Mouse (Mus musculus) CH12.LX (cell line): Measurements from ENCODE around the gene Nmur1. TPM values are rescaled to one million over a fixed set of nuclear protein-coding genes. Genes with fewer than 3 reads are reported as not detected.
A peak's percentile ranks its signal among the peaks of the same experiment; 100 is the strongest.

Experiments used
- DNase-seq: peaks from one replicate; pipeline ENCODE4 v3.0.0-alpha.2; 2013; ENCODE audit errors: extremely low read depth
- H3K27ac ChIP-seq: 2 replicates; pipeline ENCODE4 v1.5.1; 2012; ENCODE audit warnings: low read depth, mild to moderate bottlenecking, control low read depth, moderate library complexity; ENCODE audit not compliant: insufficient read depth
- H3K27me3 ChIP-seq: replicated peaks from 2 replicates; pipeline ENCODE3; 2012; ENCODE audit warnings: inconsistent platforms
- H3K36me3 ChIP-seq, 2 experiments: replicated peaks in 1 of 2; 2 replicates each; pipeline versions ENCODE3 to v1.6.1; 2012; ENCODE audit warnings: inconsistent platforms in 1 of 2, low read length in 1 of 2, mild to moderate bottlenecking in 1 of 2, mixed read lengths in 1 of 2, moderate library complexity in 1 of 2; ENCODE audit not compliant: control insufficient read depth in 1 of 2, insufficient read depth in 1 of 2
- H3K4me1 ChIP-seq, 2 experiments: 2 replicates each; pipeline ENCODE4 v1.6.1; 2012; ENCODE audit warnings: inconsistent platforms in 1 of 2, moderate library complexity in 1 of 2; ENCODE audit not compliant: insufficient read depth in 2 of 2, control insufficient read depth in 1 of 2
- H3K4me2 ChIP-seq: 2 replicates; pipeline ENCODE4 v1.6.1; 2012; ENCODE audit warnings: low read depth, mild to moderate bottlenecking, control low read depth; ENCODE audit not compliant: poor library complexity, insufficient read depth, severe bottlenecking
- H3K4me3 ChIP-seq, 3 experiments: fragments of 150-350 bp in 1 of 3; sonication (generic) in 1 of 3; replicated peaks in 1 of 3; 2 replicates each; pipeline versions ENCODE3 to v1.5.1; 2011 to 2012; ENCODE audit warnings: low read depth in 2 of 3, low read length in 2 of 3, mild to moderate bottlenecking in 2 of 3, moderate library complexity in 2 of 3, control low read depth in 1 of 3, improper control_type of control experiment in 1 of 3, inconsistent platforms in 1 of 3, mixed read lengths in 1 of 3; ENCODE audit not compliant: poor library complexity in 1 of 3
- H3K79me2 ChIP-seq: replicated peaks from 2 replicates; pipeline ENCODE4 v1.6.1; 2012; ENCODE audit warnings: mild to moderate bottlenecking, moderate library complexity; ENCODE audit not compliant: control insufficient read depth, poor library complexity, insufficient read depth, severe bottlenecking; ENCODE audit errors: extremely low read depth
- H3K9ac ChIP-seq: 2 replicates; pipeline ENCODE4 v1.6.1; 2012; ENCODE audit warnings: low read depth, mild to moderate bottlenecking, control low read depth, moderate library complexity; ENCODE audit not compliant: insufficient read depth
- H3K9me3 ChIP-seq: replicated peaks from 2 replicates; pipeline ENCODE3; 2012; ENCODE audit warnings: low read length, inconsistent platforms, mixed read lengths
- BHLHE40 ChIP-seq: IDR thresholded peaks from 2 replicates; pipeline ENCODE4 v1.6.1; 2011; ENCODE audit warnings: mild to moderate bottlenecking, low read depth, low read length, improper control_type of control experiment
- CHD2 ChIP-seq: IDR thresholded peaks from 2 replicates; pipeline ENCODE4 v1.6.1; 2011; ENCODE audit warnings: low read length, improper control_type of control experiment
- CTCF ChIP-seq, 2 experiments: IDR thresholded peaks in 1 of 2; conservative IDR thresholded peaks in 1 of 2; 2 replicates each; pipeline ENCODE4 v1.5.1; 2011 to 2012; ENCODE audit warnings: low read depth in 2 of 2, low read length in 2 of 2, improper control_type of control experiment in 1 of 2, inconsistent platforms in 1 of 2, mild to moderate bottlenecking in 1 of 2, moderate library complexity in 1 of 2
- E2F4 ChIP-seq: IDR thresholded peaks from 2 replicates; pipeline ENCODE4 v1.6.1; 2011; ENCODE audit warnings: low read depth, low read length, improper control_type of control experiment; ENCODE audit not compliant: insufficient replicate concordance
- ELF1 ChIP-seq: IDR thresholded peaks from 2 replicates; pipeline ENCODE4 v1.6.1; 2014; ENCODE audit warnings: low read depth, mild to moderate bottlenecking, inconsistent platforms, low read length, improper control_type of control experiment
- EP300 ChIP-seq: IDR thresholded peaks from 2 replicates; pipeline ENCODE4 v1.6.1; 2011; ENCODE audit warnings: low read length, improper control_type of control experiment
- ETS1 ChIP-seq: conservative IDR thresholded peaks from 2 replicates; pipeline ENCODE4 v1.6.1; 2012; ENCODE audit warnings: low read depth, mild to moderate bottlenecking, inconsistent platforms, low read length, improper control_type of control experiment, moderate library complexity
- HCFC1 ChIP-seq: IDR thresholded peaks from 2 replicates; pipeline ENCODE4 v1.6.1; 2012; ENCODE audit warnings: low read depth, mild to moderate bottlenecking, inconsistent platforms, low read length, improper control_type of control experiment
- IRF4 ChIP-seq: IDR thresholded peaks from 2 replicates; pipeline ENCODE4 v1.6.1; 2014; ENCODE audit warnings: low read depth, mild to moderate bottlenecking, inconsistent platforms, low read length, improper control_type of control experiment
- JUN ChIP-seq: IDR thresholded peaks from 2 replicates; pipeline ENCODE4 v1.6.1; 2011; ENCODE audit warnings: low read depth, mild to moderate bottlenecking, low read length, improper control_type of control experiment, moderate library complexity; ENCODE audit not compliant: insufficient read depth
- JUND ChIP-seq: conservative IDR thresholded peaks from 2 replicates; pipeline ENCODE4 v1.6.1; 2011; ENCODE audit warnings: low read depth, low read length, improper control_type of control experiment
- MAFK ChIP-seq: IDR thresholded peaks from 2 replicates; pipeline ENCODE4 v1.6.1; 2011; ENCODE audit warnings: low read length, improper control_type of control experiment; ENCODE audit not compliant: insufficient replicate concordance
- MAX ChIP-seq: IDR thresholded peaks from 2 replicates; pipeline ENCODE4 v1.6.1; 2011; ENCODE audit warnings: low read length, improper control_type of control experiment
- MAZ ChIP-seq: IDR thresholded peaks from 2 replicates; pipeline ENCODE4 v1.6.1; 2012; ENCODE audit warnings: low read depth, mild to moderate bottlenecking, inconsistent platforms, low read length, improper control_type of control experiment, moderate library complexity
- MEF2A ChIP-seq: IDR thresholded peaks from 2 replicates; pipeline ENCODE4 v1.6.1; 2014; ENCODE audit warnings: low read depth, mild to moderate bottlenecking, inconsistent platforms, low read length, improper control_type of control experiment, borderline replicate concordance
- MYC ChIP-seq: IDR thresholded peaks from 2 replicates; pipeline ENCODE4 v1.6.1; 2011; ENCODE audit warnings: low read depth, mild to moderate bottlenecking, improper control_type of control experiment, low read length
- NELFE ChIP-seq: IDR thresholded peaks from 2 replicates; pipeline ENCODE4 v1.6.1; 2011; ENCODE audit warnings: low read depth, low read length, improper control_type of control experiment
- NRF1 ChIP-seq: IDR thresholded peaks from 2 replicates; pipeline ENCODE4 v1.6.1; 2014; ENCODE audit warnings: low read depth, mild to moderate bottlenecking, inconsistent platforms, low read length, improper control_type of control experiment, moderate library complexity
- PAX5 ChIP-seq: IDR thresholded peaks from 2 replicates; pipeline ENCODE4 v1.6.1; 2012; ENCODE audit warnings: low read length, inconsistent platforms, mixed read lengths
- POLR2A ChIP-seq: IDR thresholded peaks from 2 replicates; pipeline ENCODE4 v1.6.1; 2011; ENCODE audit warnings: low read depth, mild to moderate bottlenecking, improper control_type of control experiment, low read length
- RAD21 ChIP-seq: IDR thresholded peaks from 2 replicates; pipeline ENCODE4 v1.6.1; 2011; ENCODE audit warnings: low read depth, mild to moderate bottlenecking, low read length, improper control_type of control experiment, moderate library complexity
- RCOR1 ChIP-seq: conservative IDR thresholded peaks from 2 replicates; pipeline ENCODE4 v1.6.1; 2012; ENCODE audit warnings: low read depth, mild to moderate bottlenecking, inconsistent platforms, low read length, improper control_type of control experiment
- SIN3A ChIP-seq: IDR thresholded peaks from 2 replicates; pipeline ENCODE4 v1.6.1; 2012; ENCODE audit warnings: low read length, improper control_type of control experiment, inconsistent platforms
- TBP ChIP-seq: conservative IDR thresholded peaks from 2 replicates; pipeline ENCODE4 v1.6.1; 2011; ENCODE audit warnings: low read depth, low read length, improper control_type of control experiment
- TCF12 ChIP-seq: IDR thresholded peaks from 2 replicates; pipeline ENCODE4 v1.6.1; 2014; ENCODE audit warnings: low read depth, mild to moderate bottlenecking, inconsistent platforms, low read length, improper control_type of control experiment
- UBTF ChIP-seq: IDR thresholded peaks from 2 replicates; pipeline ENCODE4 v1.6.1; 2012; ENCODE audit warnings: low read depth, mild to moderate bottlenecking, inconsistent platforms, low read length, improper control_type of control experiment, moderate library complexity
- USF2 ChIP-seq: conservative IDR thresholded peaks from 2 replicates; pipeline ENCODE4 v1.6.1; 2011; ENCODE audit warnings: low read depth, low read length, improper control_type of control experiment
- ZNF384 ChIP-seq: IDR thresholded peaks from 2 replicates; pipeline ENCODE4 v1.6.1; 2012; ENCODE audit warnings: low read depth, low read length, improper control_type of control experiment, inconsistent platforms
- dilution Hi-C: fragments of 300-500 bp; cut with MboI; formaldehyde crosslinking; loops from 2 replicates; pipeline ENCODE4 v1.14.3; 2020; ENCODE audit warnings: low sequenced_read_pairs; ENCODE audit not compliant: extremely low pct_unique_long_range_greater_than_20kb, extremely low pct_ligation_motif_present
- in situ Hi-C: fragments of 300-500 bp; cut with MboI; formaldehyde crosslinking; loops from 3 replicates; pipeline ENCODE4 v1.14.3; 2019; ENCODE audit warnings: low sequenced_read_pairs, low pct_ligation_motif_present, low pct_unique_long_range_greater_than_20kb, mixed read lengths
- polyA plus RNA-seq: library from polyadenylated mRNA; unstranded; fragments of >175 nt; gene quantifications from 2 replicates; pipeline ENCODE4 v1.2.1, GENCODE M21; 2012; ENCODE audit warnings: low read depth; ENCODE audit not compliant: insufficient read length
- total RNA-seq, 2 experiments: library from RNA; depleted of rRNA; stranded (reverse); fragments of 300-350 nt in 1 of 2; fragments of >200 nt in 1 of 2; gene quantifications; 2 replicates each; pipeline ENCODE4 v1.2.3; 2012 to 2014

The Nmur1 gene
- total and polyA plus RNA-seq, 3 experiments, result 0.16 TPM; not detected in 2

DNA sequence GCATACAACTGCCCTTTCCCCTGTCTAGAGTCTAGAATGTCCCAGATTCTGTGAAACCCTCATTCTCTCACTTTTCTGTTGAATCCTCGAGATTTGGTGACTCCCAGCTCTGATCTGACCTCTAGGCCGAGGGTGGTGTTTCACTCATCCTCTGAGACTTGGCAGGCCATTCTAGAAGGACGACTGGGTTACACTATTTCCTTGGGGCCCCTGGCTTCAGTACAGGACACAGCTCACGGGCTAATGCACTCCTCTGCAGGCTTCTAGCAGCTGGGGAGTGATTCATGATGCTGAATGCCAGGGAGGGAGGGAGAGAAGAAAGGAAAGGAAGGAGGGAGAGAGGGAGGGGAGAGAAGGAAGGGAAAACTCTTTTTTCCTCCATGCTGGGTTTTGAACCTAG, 22.2 kb upstream of the Nmur1 start:
- TF ChIP-seq MAFK (no peak), SIN3A (no peak), HCFC1 (no peak), TBP (no peak), RAD21 (no peak), CTCF (conservative IDR thresholded peaks at IDR 0.05 in 1 of 2, IDR thresholded peaks at IDR 0.05 in 1 of 2; ENCODE audit: low read depth in 2 of 2, low read length in 2 of 2) (no peak), MYC (no peak), BHLHE40 (peak; percentile 38; the same call in 1 of the 2 replicates)
- Histone ChIP-seq H3K9me3 (no peaks in the 10 kb centered on the region), H3K4me1 (peaks cover 22 to 52% of the 10 kb centered on the region in 2 experiments), H3K4me2 (peak overlapping the region; percentile 14; the same call in 1 of the 2 replicates), H3K27me3 (no peaks in the 10 kb centered on the region), H3K27ac (peak overlapping the region; percentile 39), H3K79me2 (no peaks in the 10 kb centered on the region), H3K4me3 (no peak overlapping the region), H3K36me3 (no peaks in the 10 kb centered on the region), H3K9ac (peak overlapping the region; percentile 34)
- in situ Hi-C loops (loop anchor here (25.0 kb wide), 1 partner anchor 589 kb away; no protein-coding TSS in a partner anchor), dilution Hi-C loops (no loop called here)
- DNase-seq, result no peak

DNA sequence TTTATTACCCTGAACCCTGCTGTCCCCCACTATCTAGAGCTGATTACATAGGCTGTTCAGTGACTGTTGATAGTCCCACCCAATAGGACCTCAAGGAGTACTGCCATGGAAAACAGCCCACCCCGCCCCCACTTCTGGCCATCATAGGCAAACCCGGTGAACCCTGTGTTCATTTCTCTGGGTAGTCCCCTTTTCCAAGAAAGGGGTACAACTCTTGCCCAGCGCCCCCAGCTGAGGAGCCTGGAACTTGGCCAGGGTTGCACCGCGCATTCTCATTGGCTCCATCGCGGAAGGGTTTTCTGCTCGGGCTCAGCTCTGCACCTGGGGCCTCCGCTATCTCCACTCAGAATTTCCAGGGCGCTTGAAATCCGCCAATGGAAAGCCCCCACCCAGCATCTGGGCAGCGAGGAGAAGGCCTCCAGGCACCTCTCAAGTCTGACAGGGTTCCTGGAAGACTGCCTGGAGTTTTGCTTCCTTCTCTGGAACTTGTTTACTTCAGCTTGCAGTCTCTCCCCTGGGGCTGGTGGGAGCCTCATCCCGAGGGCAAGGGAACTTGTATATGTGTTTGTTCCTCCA, 21.7 kb upstream of the Nmur1 start:
- Histone ChIP-seq H3K27me3 (no peaks in the 10 kb centered on the region), H3K9ac (peak overlapping the region; percentile 34), H3K4me1 (peaks cover 20 to 52% of the 10 kb centered on the region in 2 experiments), H3K27ac (peak overlapping the region; percentile 39), H3K36me3 (no peaks in the 10 kb centered on the region), H3K79me2 (no peaks in the 10 kb centered on the region), H3K4me3 (no peak overlapping the region), H3K9me3 (no peaks in the 10 kb centered on the region), H3K4me2 (peak overlapping the region; percentile 14)
- DNase-seq, result peak; percentile 65
- in situ Hi-C loops, result loop anchor here (25.0 kb wide), 1 partner anchor 590 kb away; no protein-coding TSS in a partner anchor
- dilution Hi-C loops, result no loop called here
- TF ChIP-seq IRF4, result peak; percentile 32; the same call in 1 of the 2 replicates
- peak; percentile 64 for TF ChIP-seq MEF2A
- TF ChIP-seq UBTF, result no peak; the same call in 1 of the 2 replicates
- TF ChIP-seq TCF12, result peak; percentile 85
- no peak for TF ChIP-seq MYC
- no peak for TF ChIP-seq PAX5
- TF ChIP-seq ETS1, result peak; percentile 67
- peak in 1 of 2 experiments; percentile 19; a peak in 2 of 4 replicates for TF ChIP-seq CTCF (conservative IDR thresholded peaks at IDR 0.05 in 1 of 2, IDR thresholded peaks at IDR 0.05 in 1 of 2; ENCODE audit: low read depth in 2 of 2, low read length in 2 of 2)
- TF ChIP-seq RAD21, result no peak
- peak; percentile 41; the same call in 1 of the 2 replicates for TF ChIP-seq MAZ
- TF ChIP-seq RCOR1, result peak; percentile 62; the same call in 1 of the 2 replicates
- TF ChIP-seq NELFE, result 0 out of 2 replicates have a peak, but pooled peaks have one; percentile 26
- peak; percentile 27; the same call in 1 of the 2 replicates for TF ChIP-seq JUN
- no peak for TF ChIP-seq HCFC1
- TF ChIP-seq E2F4, result no peak
- TF ChIP-seq ELF1, result peak; percentile 40
- peak; percentile 32; the same call in 1 of the 2 replicates for TF ChIP-seq JUND
- TF ChIP-seq MAX, result no peak
- TF ChIP-seq CHD2, result peak; percentile 32; the same call in 1 of the 2 replicates
- TF ChIP-seq EP300, result peak; percentile 44
- no peak for TF ChIP-seq ZNF384
- TF ChIP-seq POLR2A, result peak; percentile 51; the same call in 1 of the 2 replicates
- TF ChIP-seq USF2, result no peak
- TF ChIP-seq NRF1, result peak; percentile 62
- TF ChIP-seq MAFK, result 0 out of 2 replicates have a peak, but pooled peaks have one; percentile 16
